Mouse (Mus musculus) heart, postnatal 0 days (tissue): ENCODE data around the gene Timp3. TPM values are rescaled to one million over a fixed set of nuclear protein-coding genes. Genes with fewer than 3 reads are reported as not detected.
A peak's percentile ranks its signal among the peaks of the same experiment; 100 is the strongest.

Experiments
- ATAC-seq: fragments of 200-750 bp; cut with Nextera tagmentation; 2 replicates; pipeline ENCODE4 v1.8.0; 2017; ENCODE audit warnings: low read depth, moderate number of reproducible peaks, moderate library complexity; ENCODE audit not compliant: insufficient read depth
- DNase-seq: peaks from one replicate; pipeline ENCODE4 v3.0.0-alpha.2; 2016; ENCODE audit warnings: low spot score
- H3K27ac ChIP-seq: fragments of 300-500 bp; sonication (generic); 2 replicates; pipeline ENCODE4 v1.5.1; 2014; ENCODE audit warnings: low read depth, mild to moderate bottlenecking
- H3K27me3 ChIP-seq: fragments of 300-500 bp; sonication (generic); 2 replicates; pipeline ENCODE4 v1.6.1; 2014; ENCODE audit warnings: low read length, mixed read lengths; ENCODE audit not compliant: control insufficient read depth, insufficient read depth
- H3K36me3 ChIP-seq: fragments of 300-500 bp; sonication (generic); replicated peaks from 2 replicates; pipeline ENCODE4 v1.6.1; 2014; ENCODE audit warnings: low read length, mixed read lengths; ENCODE audit not compliant: control insufficient read depth, insufficient read depth
- H3K4me1 ChIP-seq: fragments of 300-500 bp; sonication (generic); 2 replicates; pipeline ENCODE4 v1.6.1; 2014; ENCODE audit warnings: antibody characterized with exemption; ENCODE audit not compliant: control insufficient read depth, insufficient read depth
- H3K4me2 ChIP-seq: fragments of 300-500 bp; sonication (generic); 2 replicates; pipeline ENCODE4 v1.6.1; 2014; ENCODE audit warnings: low read depth, mild to moderate bottlenecking, low read length, moderate library complexity
- H3K4me3 ChIP-seq: fragments of 300-500 bp; sonication (generic); 2 replicates; pipeline ENCODE4 v1.5.1; 2014; ENCODE audit warnings: low read depth, low read length
- H3K9ac ChIP-seq: fragments of 300-500 bp; sonication (generic); replicated peaks from 2 replicates; pipeline ENCODE4 v1.6.1; 2014; ENCODE audit warnings: low read depth, low read length, mixed read lengths
- H3K9me3 ChIP-seq: fragments of 300-500 bp; sonication (generic); replicated peaks from 2 replicates; pipeline ENCODE4 v1.6.1; 2016; ENCODE audit warnings: low read length; ENCODE audit not compliant: control insufficient read depth
- CTCF ChIP-seq: IDR thresholded peaks from 2 replicates; pipeline ENCODE4 v1.5.1; 2016; ENCODE audit warnings: antibody characterized with exemption, control low read depth, low read depth
- EP300 ChIP-seq: IDR thresholded peaks from 2 replicates; pipeline ENCODE4 v1.6.1; 2016; ENCODE audit warnings: antibody characterized with exemption, low read depth
- WGBS: fragments of 180-500 bp; shearing (Covaris S2); extraction: QIAGEN DNeasy Blood & Tissue Kit; methylation state at CpG from one replicate; pipeline ENCODE4 v1.1.7; 2014; 5-methylcytosine and 5-hydroxymethylcytosine counted together
- polyA plus RNA-seq: library from polyadenylated mRNA; unstranded; fragments of >200 nt; fragmentation: Nextera tagmentation; extraction: Ambion mirVana; gene quantifications from 2 replicates; pipeline ENCODE4 v1.2.1, GENCODE M21; 2015
- total RNA-seq: library from RNA; depleted of rRNA; stranded (reverse); fragments of >200 nt; gene quantifications from 2 replicates; pipeline ENCODE4 v1.2.3, GENCODE M21; 2014; ENCODE audit warnings: low replicate concordance

The Timp3 gene
- total and polyA plus RNA-seq, 2 experiments from 2014 or later, result 66.0 to 164 TPM

DNA sequence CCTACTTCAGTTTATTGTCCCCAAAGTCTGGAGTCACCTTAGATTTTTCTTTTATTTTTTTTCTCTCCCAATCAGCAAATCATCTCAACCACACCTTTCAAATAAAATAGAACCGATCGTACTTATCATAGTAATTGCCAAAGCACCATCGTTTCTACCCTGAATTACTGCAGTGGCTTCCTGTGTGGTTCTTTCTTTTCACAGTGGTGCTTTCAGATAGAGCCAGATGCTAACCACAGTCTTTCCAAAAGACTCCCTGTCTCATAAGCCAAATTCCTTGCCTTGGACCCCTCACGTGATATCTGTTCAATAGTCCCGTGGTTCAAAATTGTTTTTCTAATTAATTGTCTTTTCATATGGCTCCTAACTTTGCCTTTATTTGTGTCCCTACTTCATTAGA lies 22.8 kb upstream of the Timp3 start:
- no peak overlapping the region for H3K4me3 ChIP-seq
- no peak for TF ChIP-seq CTCF
- TF ChIP-seq EP300, result no peak
- no peaks in the 10 kb centered on the region for H3K36me3 ChIP-seq
- no peak overlapping the region for H3K27ac ChIP-seq
- DNase-seq (no peak), ATAC-seq (no peak)
- H3K9ac ChIP-seq, result no peak overlapping the region
- WGBS, result 76% methylated on average over 5 of the region's 5 CpGs
- no peaks in the 10 kb centered on the region for H3K9me3 ChIP-seq
- H3K4me2 ChIP-seq, result no peak overlapping the region
- no peaks in the 10 kb centered on the region for H3K4me1 ChIP-seq
- no peaks in the 10 kb centered on the region for H3K27me3 ChIP-seq

GRCm38 (mm10) chr10:86278481-86278880 lies 21.7 kb upstream of the Timp3 start:
- DNase-seq (no peak), ATAC-seq (no peak)
- 64% methylated on average over 2 of the region's 2 CpGs for WGBS
- no peaks in the 10 kb centered on the region for H3K27me3 ChIP-seq
- no peaks in the 10 kb centered on the region for H3K4me1 ChIP-seq
- TF ChIP-seq EP300, result no peak
- TF ChIP-seq CTCF, result no peak
- no peak overlapping the region for H3K4me3 ChIP-seq
- H3K4me2 ChIP-seq, result no peak overlapping the region
- H3K9ac ChIP-seq, result no peak overlapping the region
- no peaks in the 10 kb centered on the region for H3K9me3 ChIP-seq
- no peaks in the 10 kb centered on the region for H3K36me3 ChIP-seq
- H3K27ac ChIP-seq, result no peak overlapping the region

DNA sequence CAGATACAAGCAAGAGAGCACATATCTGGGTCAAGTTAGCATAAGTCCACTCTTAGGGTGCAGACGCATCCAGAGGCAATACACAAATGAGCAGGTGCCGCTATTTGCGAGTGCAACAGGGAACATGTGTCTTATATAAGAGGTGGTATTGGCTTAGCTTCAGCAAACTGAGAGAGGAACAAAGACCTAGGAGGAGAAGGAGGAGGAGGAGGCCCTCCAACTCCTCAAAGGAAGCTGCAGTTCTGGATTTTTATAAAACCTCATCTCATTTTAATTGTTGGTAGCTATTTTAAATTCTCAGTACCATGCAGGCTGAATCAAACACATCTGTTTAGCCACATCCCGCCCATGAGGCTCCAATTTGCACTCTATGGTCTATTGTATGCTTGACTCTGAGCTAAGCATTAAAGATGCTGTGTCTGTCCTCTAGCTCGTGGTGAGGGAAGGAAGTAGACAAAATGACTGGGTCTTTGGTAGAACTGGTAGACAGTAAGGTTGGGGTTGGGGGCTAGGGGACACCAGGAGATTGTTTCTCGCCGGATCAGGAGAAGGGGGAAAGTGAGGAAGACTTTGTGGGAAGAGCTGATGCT lies 20.5 kb upstream of the Timp3 start:
- Histone ChIP-seq H3K27me3 (no peaks in the 10 kb centered on the region), H3K9ac (no peak overlapping the region), H3K4me2 (no peak overlapping the region), H3K4me1 (no peaks in the 10 kb centered on the region), H3K27ac (no peak overlapping the region), H3K9me3 (no peaks in the 10 kb centered on the region), H3K4me3 (no peak overlapping the region), H3K36me3 (no peaks in the 10 kb centered on the region)
- whole genome bisulfite sequencing, result 81% methylated on average over 7 of the region's 7 CpGs
- ATAC-seq (no peak), DNase-seq (no peak)
- TF ChIP-seq EP300 (no peak), CTCF (no peak)

GRCm38 (mm10) chr10:86281238-86281637 lies 18.9 kb upstream of the Timp3 start:
- TF ChIP-seq EP300, result no peak
- no peak for TF ChIP-seq CTCF
- ATAC-seq, result no peak
- no peaks in the 10 kb centered on the region for H3K27me3 ChIP-seq
- 84% methylated on average over 8 of the region's 8 CpGs for WGBS
- H3K4me3 ChIP-seq, result no peak overlapping the region
- H3K9ac ChIP-seq, result no peak overlapping the region
- no peak overlapping the region for H3K27ac ChIP-seq
- no peaks in the 10 kb centered on the region for H3K9me3 ChIP-seq
- no peak overlapping the region for H3K4me2 ChIP-seq
- H3K36me3 ChIP-seq, result no peaks in the 10 kb centered on the region
- no peak for DNase-seq
- no peaks in the 10 kb centered on the region for H3K4me1 ChIP-seq

DNA sequence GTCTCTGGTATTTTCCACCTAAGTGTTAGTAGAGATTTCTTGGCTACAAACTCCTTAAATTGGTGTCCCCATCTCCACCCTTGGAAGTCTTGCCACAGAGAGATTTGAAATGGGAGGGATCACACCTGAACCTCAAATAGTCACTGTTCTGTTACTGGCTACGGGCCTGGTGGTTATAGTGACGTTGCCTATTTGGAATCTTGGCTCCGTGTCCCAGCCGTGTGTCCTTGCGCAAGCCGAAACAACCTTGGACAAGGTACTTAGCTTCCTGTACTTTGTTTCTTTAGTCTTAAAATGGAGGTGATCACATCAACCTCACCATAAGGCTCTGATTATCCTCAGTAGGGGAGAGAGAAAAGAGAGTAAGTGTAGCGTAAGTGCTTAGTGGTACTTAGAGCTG lies 13.7 kb upstream of the Timp3 start:
- Histone ChIP-seq H3K4me1 (no peaks in the 10 kb centered on the region), H3K27me3 (no peaks in the 10 kb centered on the region), H3K9me3 (no peaks in the 10 kb centered on the region; the same call in 1 of the 2 replicates), H3K9ac (no peak overlapping the region), H3K36me3 (no peaks in the 10 kb centered on the region), H3K4me2 (no peak overlapping the region), H3K4me3 (no peak overlapping the region), H3K27ac (no peak overlapping the region)
- TF ChIP-seq CTCF (no peak), EP300 (no peak)
- 61% methylated on average over 7 of the region's 7 CpGs for WGBS
- ATAC-seq (peak; percentile 63), DNase-seq (no peak)

GRCm38 (mm10) chr10:86290109-86290771 lies 9.9 kb upstream of the Timp3 start:
- no peak for TF ChIP-seq EP300
- no peak for TF ChIP-seq CTCF
- Histone ChIP-seq H3K4me3 (no peak overlapping the region), H3K36me3 (no peaks in the 10 kb centered on the region), H3K27ac (no peak overlapping the region), H3K27me3 (no peaks in the 10 kb centered on the region), H3K4me1 (no peaks in the 10 kb centered on the region), H3K4me2 (no peak overlapping the region), H3K9ac (no peak overlapping the region), H3K9me3 (no peaks in the 10 kb centered on the region; the same call in 1 of the 2 replicates)
- DNase-seq (no peak), ATAC-seq (no peak)
- 58% methylated on average over 8 of the region's 8 CpGs for WGBS
